Mouse (Mus musculus): ENCODE measurements around the gene Ppm1b.

Gene Ppm1b

DNA sequence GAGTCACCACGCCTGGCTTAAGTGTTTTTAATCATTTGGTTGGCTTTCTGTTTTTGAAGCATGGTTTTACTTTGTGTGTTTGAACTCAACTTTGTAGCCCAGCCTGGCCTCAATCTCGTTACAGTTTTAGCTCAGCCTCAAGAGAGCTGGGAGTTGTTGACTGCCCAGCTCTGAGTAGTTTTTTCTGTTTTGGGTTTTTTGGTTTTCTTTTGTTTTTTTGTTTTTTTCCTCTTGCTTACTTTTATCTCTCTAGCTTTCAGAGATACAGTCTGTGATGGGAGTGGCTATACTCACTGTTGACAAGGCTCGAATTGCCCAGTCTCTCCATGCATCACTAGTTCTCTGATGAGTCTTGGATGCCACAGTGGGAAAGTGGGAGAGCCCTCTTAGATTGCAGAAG, 63.8 kb downstream of the Ppm1b start:
- in situ Hi-C loops (cut with MboI, MseI), result no loop called here

DNA sequence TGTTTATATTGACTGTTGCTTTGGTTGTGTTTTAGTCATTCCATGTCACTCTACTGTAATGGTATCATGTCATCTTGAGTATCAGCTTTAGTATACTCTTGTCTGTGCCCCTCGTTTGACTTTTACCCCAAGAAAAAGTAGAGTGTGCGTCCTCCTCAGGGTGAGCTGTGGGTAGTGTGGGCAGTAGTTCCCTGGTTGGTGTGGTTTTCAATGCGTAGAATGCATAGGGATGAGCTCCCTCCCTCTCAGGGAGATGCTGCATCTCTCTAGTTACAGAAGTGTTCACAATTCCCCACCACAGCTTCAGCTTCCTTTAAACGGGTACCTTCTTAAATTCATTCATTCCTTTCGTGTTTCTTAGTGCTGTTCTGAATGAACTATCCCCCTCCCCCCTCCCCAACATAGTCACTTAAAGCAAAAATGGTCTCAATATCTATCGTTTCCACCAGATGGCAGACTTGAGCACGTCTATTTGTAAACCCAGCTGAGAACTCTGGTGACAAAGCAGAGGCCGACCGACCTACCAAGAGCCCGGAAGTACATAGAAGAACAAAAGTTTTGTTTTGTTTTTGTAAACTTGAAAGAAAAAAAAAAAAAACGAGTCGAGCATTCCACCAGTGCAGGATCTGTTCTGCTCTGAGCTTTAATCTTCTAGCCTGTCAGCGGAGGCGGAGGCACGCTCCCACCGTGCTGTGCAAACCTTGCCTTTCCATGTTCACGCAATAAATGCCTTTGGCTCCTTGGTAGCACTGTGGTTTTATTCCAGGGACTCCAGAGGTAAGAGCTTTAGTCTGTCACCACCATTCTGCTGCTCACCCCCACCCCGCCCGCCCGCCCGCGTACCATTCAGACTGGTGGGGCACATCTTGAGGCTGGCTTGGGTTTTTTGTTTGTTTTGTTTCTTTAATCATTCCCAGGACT, 67.0 kb downstream of the Ppm1b start:
- in situ Hi-C loops (cut with MboI, MseI), result no loop called here

DNA sequence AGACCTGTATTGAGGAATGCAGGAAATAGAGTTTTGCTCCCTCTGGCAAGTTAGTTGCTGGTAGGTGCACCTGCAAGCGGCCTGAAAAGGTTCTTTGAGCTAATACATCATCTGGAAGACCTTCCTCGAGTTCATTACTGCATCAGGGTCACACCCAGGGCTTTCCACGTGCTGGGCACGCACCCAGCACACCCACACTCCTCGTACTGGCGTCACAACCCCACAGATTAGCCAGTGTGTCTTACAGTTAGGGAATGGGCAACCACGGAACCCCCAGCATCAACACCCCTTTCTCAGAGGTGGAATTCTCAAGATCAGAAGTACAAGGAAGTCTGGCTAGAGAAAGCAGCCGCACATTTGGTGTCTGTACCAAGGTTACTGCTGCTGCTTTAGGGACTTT, 67.7 kb downstream of the Ppm1b start:
- in situ Hi-C loops (cut with MboI, MseI), result no loop called here

DNA sequence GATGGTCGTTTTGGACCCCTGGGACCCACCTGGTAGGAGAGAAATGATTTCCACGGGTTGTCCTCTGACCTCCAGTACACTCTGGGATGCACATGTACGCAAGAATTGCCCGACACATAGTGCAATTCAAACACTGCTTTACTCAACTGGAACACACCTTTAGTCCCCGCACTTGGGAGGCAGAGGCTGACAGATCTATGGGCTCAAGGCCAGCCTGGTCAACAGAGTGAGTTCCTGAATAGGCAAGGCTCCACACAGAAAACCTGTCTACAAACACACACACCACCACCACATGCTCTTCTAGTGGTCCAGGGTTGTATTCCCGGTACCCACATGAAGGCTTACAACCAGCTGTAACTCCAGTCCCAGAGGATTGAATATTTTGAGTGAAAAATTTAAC, 68.6 kb downstream of the Ppm1b start:
- in situ Hi-C loops (cut with MboI, MseI), result no loop called here

DNA sequence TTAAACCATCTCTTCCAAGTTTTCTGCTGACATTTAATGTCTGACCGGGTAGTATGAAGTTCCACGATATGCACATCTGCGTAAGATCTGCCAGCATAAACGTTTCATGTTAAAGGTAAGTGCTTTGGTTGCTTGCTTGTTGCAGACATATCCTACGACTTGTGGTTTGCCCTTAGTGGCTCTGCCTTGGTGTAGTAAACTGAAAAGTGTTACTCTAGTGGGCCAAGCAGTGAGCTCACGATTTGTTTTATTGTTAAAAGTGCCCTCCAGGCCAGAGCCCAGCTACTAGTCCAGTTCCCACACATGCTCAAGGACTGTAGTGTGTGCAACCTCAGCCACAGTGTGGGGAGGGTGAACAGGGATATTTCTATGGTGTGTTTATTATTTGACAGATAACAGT, 69.9 kb downstream of the Ppm1b start:
- in situ Hi-C loops (cut with MboI, MseI), result no loop called here

DNA sequence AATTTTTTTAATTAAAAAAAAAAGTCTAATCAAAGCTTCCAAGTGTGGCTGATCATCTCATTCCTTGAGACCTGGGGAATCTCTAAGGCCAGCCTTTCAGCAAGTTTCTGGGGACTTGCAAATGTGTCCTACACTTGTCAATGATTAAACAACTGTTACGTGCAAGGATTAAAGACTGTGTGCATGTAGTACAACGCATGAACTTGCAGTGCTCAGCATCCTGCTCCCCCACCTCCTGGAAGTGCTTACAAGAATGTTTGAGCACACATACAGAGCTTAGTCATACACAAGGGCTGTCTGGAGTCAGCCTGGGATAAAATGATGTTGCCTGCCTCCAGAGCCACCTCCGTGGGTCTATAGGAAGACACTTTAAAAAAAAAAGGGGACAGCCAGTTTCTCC, 70.7 kb downstream of the Ppm1b start:
- in situ Hi-C loops (cut with MboI, MseI), result no loop called here

DNA sequence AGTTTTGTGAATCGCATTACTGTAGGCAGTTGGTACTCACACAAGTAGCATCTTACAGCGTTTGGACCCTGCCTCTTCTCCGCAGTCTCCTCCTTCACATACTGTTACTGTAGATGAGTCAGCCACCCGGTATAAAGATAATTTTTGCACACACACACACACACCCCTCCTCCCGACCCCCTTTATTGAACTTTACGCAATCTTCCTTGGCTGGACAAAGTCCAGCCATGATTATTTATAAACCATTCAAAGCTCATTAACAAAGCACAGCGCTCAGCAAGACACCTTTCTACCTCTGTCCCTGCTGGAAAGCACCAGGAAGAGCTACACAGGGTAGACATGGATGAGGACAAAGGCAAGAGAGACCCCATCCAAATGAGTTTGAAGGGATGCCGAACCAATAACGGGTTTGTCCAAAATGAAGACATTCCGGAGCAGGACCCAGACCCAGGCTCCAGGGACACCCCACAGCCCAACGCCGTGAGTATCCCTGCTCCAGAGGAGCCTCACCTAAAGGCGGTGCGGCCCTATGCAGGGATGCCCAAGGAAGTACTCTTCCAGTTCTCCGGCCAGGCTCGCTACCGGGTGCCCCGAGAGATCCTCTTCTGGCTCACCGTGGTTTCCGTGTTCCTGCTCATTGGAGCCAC, 71.7 kb downstream of the Ppm1b start, which contains the start of gene Slc3a1:
Gene Slc3a1 (plus strand): TSS at position 284 of the 647 bp plus-strand sequence.
- in situ Hi-C loops (cut with MboI, MseI), result no loop called here

DNA sequence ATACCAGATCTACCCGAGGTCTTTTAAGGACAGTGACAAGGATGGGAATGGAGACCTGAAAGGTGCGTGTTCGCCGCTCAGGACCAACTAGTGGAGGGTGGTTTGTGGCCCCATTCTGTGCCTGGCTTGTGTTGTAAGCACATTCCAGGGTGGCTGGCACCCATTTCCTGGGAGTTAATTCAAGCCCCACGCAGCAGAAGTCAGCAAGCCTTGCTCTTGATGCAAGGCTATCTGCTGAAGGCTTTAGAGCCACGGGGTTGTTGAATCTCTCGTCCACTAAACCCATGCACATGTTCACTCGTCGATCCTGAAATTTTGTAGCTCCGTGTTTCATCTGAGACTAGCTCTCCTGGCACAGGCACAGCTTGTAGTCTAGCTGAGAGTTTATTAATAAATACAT, 72.3 kb downstream of the Ppm1b start:
- in situ Hi-C loops (cut with MboI, MseI), result no loop called here

DNA sequence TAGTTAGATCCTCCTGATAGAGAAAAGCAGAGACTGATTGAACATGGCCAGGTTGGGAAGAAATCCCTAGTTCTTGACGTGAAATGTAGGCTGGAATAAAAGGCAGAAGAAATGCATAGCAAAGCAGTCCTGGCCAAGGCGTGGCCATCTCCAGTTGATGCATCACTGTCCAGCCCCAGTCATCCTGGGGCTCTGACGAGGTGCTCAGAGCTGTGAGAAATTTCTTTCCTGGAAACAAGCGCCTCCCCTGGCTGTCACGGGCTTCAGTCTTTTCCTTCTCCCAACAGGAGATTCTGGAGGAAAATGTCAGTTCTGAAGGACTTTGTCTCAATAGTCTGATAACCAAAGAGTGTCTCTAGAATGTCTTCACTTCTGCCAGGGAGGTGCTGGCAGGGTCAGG, 74.1 kb downstream of the Ppm1b start:
- in situ Hi-C loops (cut with MboI, MseI), result no loop called here

DNA sequence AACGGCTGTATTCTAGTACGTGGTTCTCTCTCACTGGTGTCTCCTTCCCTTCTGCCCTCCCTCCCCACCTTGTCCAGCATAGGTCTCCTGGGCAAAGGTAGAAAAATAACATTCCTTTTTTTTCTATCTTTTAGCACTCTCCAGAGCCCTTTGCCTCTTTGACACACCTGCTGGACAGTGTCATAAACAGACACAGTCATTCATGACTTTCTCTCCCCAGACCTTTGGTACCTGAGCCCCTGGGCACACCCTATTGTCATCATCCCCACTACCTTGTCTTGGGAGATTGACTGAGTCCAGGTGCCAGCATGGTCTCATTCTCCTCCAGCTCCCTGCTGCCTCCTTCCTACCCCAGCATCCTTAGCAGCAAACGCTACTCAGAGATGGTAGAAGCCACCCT, 76.5 kb downstream of the Ppm1b start:
- in situ Hi-C loops (cut with MboI, MseI), result no loop called here

DNA sequence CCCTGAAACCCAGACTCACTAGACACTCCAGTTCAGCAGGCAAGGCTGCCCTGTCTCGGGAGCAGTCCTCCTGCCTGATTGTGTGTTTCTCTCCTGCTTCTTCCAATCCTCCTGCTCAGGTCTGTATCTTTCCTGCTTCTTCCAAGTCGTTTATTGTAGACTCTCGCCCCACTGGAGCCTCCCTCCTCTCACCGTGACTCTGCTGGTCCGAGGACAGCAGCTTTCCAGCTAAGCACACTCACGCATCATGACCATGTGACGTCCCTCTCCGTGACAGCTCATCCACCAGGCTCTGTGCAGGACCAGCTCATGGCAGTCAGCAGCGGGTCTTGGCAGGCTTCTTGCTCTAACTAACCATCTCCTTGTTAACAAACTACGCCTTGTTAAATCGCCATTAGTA, 77.5 kb downstream of the Ppm1b start:
- in situ Hi-C loops (cut with MboI, MseI), result no loop called here

DNA sequence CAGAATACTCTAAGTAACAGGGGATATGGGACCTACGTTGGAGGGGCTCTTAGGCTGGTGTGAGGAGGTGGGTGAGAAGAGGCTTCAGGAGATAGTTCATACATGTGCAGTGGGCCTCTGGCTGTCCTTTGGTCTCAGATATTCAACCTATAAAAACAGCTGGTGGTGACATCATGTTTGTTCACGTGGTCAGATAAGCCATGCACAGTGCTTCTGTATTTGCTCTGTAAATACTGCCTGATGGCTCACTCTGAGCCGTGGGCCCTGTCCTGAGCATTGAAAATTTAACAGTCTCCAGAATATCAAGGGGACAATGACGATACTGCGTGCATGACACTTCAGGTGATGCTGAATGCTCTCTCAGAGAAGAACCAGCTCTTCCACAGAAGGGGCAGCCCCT, 81.3 kb downstream of the Ppm1b start:
- in situ Hi-C loops (cut with MboI, MseI), result no loop called here

DNA sequence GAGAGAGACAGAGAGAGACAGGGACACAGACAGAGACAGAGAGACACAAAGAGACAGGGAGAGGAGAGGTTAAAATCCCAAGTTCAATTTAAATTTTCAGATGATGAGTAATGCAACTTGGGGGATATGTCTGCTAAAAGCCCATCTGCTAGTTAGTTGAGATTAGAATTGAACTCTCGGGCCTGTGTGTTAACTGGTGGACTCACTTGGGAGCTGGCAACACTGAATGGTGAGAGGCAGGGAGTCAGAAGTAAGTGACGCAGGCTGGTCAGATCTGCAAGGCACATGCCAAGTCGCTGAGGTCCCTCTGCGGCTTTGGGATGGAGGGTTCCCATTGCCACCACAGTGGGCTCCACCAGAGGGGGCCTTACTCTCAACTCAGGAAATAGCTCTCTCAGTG, 81.8 kb downstream of the Ppm1b start:
- in situ Hi-C loops (cut with MboI, MseI), result no loop called here

DNA sequence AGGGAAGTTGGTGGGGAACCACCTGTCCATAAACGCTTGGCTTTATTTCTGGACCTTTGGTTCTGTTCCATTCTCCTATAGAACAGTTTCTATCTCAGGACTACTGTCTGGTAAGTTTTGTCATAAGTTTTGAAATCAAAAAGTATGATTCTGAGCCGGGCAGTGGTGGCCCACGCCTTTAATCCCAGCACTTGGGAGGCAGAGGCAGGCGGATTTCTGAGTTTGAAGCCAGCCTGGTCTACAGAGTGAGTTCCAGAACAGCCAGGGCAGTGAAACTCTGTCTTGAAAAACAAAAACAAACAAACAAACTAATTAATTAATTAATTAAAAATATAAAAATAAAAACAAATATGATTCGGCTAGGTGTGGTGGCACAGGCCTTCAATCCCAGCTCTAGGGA, 82.2 kb downstream of the Ppm1b start:
- in situ Hi-C loops (cut with MboI, MseI), result no loop called here

DNA sequence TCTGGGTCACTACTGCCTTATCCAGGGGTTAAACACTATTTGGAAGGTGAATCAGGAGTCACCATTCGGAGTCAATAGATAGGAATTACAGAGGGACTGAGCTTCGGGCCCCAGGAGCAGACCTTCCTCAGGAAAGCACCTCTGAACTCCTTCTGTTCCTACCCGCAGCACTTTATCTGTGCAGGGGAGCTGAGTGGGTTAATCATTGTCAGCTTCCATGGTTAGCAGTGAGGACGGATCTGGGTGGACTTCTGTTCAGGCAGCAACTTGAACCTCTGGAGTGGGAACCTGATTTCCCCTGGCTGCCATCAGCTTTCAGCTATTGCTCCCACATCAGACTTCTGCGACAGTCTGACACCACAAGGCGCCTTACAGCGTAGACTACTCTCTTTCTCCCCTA, 84.4 kb downstream of the Ppm1b start:
- in situ Hi-C loops (cut with MboI, MseI), result no loop called here

DNA sequence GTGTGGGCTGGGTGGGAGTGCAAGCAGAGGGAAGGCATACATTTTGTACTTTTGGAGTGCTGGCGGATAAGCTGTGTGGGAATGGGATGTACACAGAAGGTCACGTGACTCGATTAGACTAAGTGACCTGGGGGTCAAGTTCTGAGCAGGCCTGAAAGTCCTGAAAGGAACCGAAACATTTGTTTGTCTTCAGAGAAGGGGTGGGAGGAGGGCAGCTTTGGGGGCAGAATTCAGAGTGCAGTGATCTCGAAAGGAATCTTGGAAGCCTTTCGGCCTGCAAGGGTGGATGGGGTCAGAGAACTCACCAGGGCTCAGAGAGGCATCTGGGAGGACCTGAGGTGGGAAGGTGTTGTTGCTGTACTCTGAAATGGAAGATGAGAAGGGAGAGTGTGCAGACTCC, 85.9 kb downstream of the Ppm1b start:
- in situ Hi-C loops (cut with MboI, MseI), result no loop called here

DNA sequence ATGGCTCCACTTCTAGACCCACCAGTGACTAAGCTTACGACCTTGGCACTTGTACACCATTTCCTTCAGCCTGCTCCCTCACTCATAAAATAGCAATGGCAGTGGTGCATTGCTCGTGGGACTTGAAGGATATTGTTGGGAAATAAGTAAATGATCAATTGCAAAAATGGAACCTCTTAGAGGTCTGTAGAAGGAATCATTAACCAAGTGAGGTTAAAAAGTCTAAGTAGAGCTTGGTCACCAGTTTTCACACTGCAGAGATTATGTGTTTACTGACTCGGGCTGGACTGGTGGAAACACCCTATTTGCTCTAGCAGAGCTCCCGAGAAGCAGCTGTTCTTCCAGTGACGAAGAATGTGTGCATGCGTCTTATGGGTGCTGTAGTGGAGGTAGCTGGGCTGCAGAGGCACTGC, 86.9 kb downstream of the Ppm1b start:
- in situ Hi-C loops (cut with MboI, MseI), result no loop called here

DNA sequence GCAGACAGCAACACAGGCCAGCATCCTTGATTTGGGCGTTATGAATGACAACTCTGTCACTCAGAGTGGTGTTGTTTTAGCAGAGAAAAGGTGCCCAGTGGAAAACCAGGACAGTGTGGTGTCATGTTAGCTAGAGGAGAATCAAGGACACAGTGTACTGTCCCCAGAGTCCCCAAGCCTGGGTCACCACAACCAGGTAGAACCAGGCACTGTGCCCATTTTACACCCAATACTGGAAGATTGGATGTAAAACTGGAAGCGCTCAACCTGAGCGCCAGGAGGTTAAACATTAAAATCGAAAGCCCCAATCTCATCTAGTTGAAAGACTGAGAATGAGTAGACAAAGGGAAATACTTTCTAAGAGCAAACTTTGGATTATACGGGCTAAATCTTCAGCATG, 87.9 kb downstream of the Ppm1b start:
- in situ Hi-C loops (cut with MboI, MseI), result no loop called here

DNA sequence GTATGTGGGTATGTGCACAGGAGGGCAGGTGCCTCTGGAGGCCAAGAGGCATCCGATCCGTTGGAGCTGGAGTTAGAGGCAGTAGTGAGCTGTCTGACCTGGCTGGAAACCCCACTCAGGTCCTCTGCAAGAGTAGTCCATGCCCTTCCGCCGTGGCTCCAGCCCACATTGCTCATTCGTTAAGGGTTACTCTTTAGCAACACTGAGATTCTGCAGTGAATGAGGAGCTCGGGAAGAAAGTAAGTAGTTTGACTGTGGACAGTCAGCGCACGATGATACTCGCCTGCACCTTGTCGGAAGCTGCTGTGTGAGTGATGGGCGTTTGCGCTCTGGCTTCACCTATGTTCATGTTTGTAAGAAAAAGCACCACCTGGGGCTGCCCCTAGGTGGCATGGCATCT, 88.6 kb downstream of the Ppm1b start:
- in situ Hi-C loops (cut with MboI, MseI), result no loop called here

DNA sequence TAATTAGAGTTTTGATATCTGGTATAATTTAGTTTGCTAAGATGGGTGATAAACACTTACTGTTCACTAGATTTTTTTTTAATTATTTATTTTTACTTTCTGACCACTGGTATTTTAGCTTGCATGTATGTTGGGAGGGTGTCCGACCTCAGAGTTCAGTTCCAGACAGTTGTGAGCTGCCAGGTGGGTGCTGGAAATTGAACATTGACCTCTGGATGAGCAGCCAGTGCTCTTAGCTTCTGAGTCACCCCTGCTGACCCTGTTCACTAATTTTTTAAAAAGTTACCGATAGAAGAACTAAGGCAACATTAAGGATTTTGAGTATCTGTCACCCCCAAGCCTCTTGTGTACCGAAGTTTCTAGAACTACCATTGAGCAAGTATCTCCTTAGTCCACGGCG, 91.8 kb downstream of the Ppm1b start:
- in situ Hi-C loops (cut with MboI, MseI), result no loop called here

DNA sequence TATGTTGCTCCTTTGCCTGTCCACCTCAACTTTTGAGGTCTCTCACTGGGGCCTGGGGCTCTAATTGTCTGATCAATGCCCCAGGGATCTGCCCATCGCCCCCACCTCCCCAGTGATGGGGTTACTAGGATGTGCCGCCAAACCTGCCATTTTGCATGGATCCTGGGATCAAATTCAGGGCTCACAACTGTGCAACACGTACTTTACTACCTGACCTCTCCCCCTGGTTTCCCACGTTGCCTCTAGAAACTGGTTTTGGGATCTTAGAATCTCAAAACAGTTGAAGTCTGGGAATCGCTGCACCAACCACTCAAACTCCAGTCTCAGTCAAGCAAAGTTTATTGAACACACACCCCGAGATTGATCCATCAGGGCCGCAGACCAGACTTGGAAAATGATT, 101.7 kb downstream of the Ppm1b start:
- in situ Hi-C loops (cut with MboI, MseI), result no loop called here

DNA sequence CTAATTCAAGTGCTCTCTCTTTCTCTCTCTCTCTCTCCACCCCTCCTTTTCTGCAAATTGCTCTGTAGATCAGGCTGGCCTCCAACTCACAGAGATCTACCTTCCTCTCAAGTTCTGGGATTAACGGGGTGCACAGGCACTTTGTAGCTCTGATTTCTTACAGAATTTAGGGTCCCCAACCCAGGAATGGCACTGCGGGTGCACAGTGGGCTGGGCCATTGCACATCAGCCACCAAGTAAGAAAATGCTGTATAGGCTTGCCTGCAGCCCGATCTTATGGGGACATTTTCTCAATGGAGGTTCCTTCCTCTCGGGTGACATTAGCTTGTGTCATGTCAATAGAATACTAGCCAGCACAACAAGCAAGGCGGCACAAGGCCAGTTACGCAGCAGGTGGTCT, 102.6 kb downstream of the Ppm1b start:
- in situ Hi-C loops (cut with MboI, MseI), result no loop called here

DNA sequence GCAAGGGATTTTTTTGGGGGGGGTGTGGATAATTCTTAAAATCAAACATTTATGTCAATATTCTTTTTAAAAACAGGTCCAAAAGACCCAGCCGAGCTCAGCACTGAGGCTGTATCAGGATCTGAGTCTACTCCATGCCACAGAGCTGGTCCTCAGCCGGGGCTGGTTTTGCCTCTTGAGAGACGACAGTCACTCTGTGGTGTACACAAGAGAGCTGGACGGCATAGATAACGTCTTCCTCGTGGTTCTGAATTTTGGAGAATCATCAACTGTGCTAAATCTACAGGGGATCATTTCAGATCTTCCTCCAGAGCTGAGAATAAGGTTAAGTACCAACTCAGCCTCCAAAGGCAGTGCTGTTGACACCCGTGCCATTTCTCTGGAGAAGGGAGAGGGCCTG, 107.0 kb downstream of the Ppm1b start:
- in situ Hi-C loops (cut with MboI, MseI), result no loop called here
